Mouse (Mus musculus): ENCODE results near the gene Slc9a5. TPM values are rescaled to one million over a fixed set of nuclear protein-coding genes. Genes with fewer than 3 reads are reported as not detected.

Slc9a5 gene
- polyA plus RNA-seq, 1 experiment: 51.7 TPM

GRCm38 (mm10) chr8:105380308-105380707 lies 31.7 kb downstream of the Slc9a5 start:
- Histone ChIP-seq H3K4me1 (ENCODE audit: control insufficient read depth, insufficient read depth, low read length) (peaks cover 17% of the 10 kb centered on the region), H3K27me3 (ENCODE audit: control insufficient read depth, insufficient read depth, low read length) (no peaks in the 10 kb centered on the region), H3K4me3 (replicated peaks; ENCODE audit: insufficient read depth, low read depth, low read length) (no peak overlapping the region), H3K27ac (ENCODE audit: insufficient read depth, low read length) (no peak overlapping the region)
- 41% methylated on average over 12 of the region's 12 CpGs for WGBS
- DNase-seq: no peak
- TF ChIP-seq CTCF (IDR thresholded peaks at IDR 0.05; ENCODE audit: borderline replicate concordance, insufficient read depth, low read depth, low read length) (no peak), POLR2A (IDR thresholded peaks at IDR 0.05; ENCODE audit: borderline replicate concordance, insufficient read depth, low read length) (no peak)

- 99% methylated on average over 2 of the region's 2 CpGs for WGBS
- no peak overlapping the region for H3K27ac ChIP-seq (ENCODE audit: insufficient read depth, low read length)
- no peak for TF ChIP-seq CTCF (IDR thresholded peaks at IDR 0.05; ENCODE audit: borderline replicate concordance, insufficient read depth, low read depth, low read length)
- TF ChIP-seq POLR2A (IDR thresholded peaks at IDR 0.05; ENCODE audit: borderline replicate concordance, insufficient read depth, low read length): no peak
- DNase-seq: no peak
- H3K4me1 ChIP-seq (ENCODE audit: control insufficient read depth, insufficient read depth, low read length): peaks cover 14% of the 10 kb centered on the region; the same call in 1 of the 2 replicates
- no peaks in the 10 kb centered on the region for H3K27me3 ChIP-seq (ENCODE audit: control insufficient read depth, insufficient read depth, low read length)
- H3K4me3 ChIP-seq (replicated peaks; ENCODE audit: insufficient read depth, low read depth, low read length): no peak overlapping the region
These were observed 35.4 kb downstream of the Slc9a5 start for GRCm38 (mm10) chr8:105384070-105384469.

DNA sequence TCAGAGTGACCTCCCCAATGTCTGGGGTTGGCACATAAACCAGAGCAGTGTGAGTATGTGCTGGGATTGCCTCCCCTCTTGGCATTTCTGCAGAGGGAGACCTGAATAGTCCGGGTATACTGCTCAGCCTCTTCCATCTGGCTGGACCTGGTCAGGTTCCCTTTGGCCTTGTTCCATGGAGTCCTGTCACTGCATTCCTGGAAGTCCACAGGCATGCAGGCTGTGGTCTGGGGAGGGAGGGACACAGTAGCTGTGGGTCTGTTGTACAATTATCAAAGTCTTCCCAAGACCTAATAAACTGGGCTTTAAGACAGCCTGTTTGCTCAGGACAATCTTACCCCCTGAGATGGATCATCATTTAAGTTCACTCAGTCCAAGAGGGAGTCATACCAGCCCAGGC lies 38.5 kb downstream of the Slc9a5 start:
- whole genome bisulfite sequencing: 18% methylated on average over 1 of the region's 1 CpGs
- DNase-seq: peak in 1 of 2 experiments; percentile 49
- Histone ChIP-seq H3K27ac (ENCODE audit: insufficient read depth, low read length) (no peak overlapping the region), H3K4me3 (replicated peaks; ENCODE audit: insufficient read depth, low read depth, low read length) (no peak overlapping the region), H3K4me1 (ENCODE audit: control insufficient read depth, insufficient read depth, low read length) (peaks cover 4% of the 10 kb centered on the region; the same call in 1 of the 2 replicates), H3K27me3 (ENCODE audit: control insufficient read depth, insufficient read depth, low read length) (no peaks in the 10 kb centered on the region; the same call in 1 of the 2 replicates)
- TF ChIP-seq POLR2A (IDR thresholded peaks at IDR 0.05; ENCODE audit: borderline replicate concordance, insufficient read depth, low read length) (no peak), CTCF (IDR thresholded peaks at IDR 0.05; ENCODE audit: borderline replicate concordance, insufficient read depth, low read depth, low read length) (no peak)

DNA sequence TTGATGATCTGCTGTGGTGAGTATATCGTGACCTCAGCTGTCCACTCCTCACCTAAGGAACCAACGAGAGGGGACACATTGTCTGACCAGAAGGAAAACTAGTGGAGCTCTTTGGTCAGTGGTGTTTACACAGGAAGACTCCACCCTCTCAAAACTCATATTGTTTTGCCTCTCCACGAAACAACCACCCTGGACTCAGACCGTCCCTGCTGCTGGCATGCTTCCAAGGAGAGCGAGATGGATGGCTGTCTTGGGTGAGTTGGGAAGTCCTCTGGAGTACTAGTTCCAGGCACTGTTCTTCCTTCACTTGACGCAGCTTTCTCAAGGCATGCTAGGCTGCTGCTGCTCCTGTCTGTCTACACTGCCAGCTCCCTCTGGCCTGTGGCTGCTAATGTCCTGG lies 40.5 kb downstream of the Slc9a5 start:
- no peak for DNase-seq
- H3K4me1 ChIP-seq (ENCODE audit: control insufficient read depth, insufficient read depth, low read length): peaks cover 4% of the 10 kb centered on the region; the same call in 1 of the 2 replicates
- no peak overlapping the region for H3K27ac ChIP-seq (ENCODE audit: insufficient read depth, low read length)
- no peak overlapping the region for H3K4me3 ChIP-seq (replicated peaks; ENCODE audit: insufficient read depth, low read depth, low read length)
- no peaks in the 10 kb centered on the region; the same call in 1 of the 2 replicates for H3K27me3 ChIP-seq (ENCODE audit: control insufficient read depth, insufficient read depth, low read length)
- 69% methylated on average over 6 of the region's 6 CpGs for WGBS
- TF ChIP-seq POLR2A (IDR thresholded peaks at IDR 0.05; ENCODE audit: borderline replicate concordance, insufficient read depth, low read length): no peak

DNA sequence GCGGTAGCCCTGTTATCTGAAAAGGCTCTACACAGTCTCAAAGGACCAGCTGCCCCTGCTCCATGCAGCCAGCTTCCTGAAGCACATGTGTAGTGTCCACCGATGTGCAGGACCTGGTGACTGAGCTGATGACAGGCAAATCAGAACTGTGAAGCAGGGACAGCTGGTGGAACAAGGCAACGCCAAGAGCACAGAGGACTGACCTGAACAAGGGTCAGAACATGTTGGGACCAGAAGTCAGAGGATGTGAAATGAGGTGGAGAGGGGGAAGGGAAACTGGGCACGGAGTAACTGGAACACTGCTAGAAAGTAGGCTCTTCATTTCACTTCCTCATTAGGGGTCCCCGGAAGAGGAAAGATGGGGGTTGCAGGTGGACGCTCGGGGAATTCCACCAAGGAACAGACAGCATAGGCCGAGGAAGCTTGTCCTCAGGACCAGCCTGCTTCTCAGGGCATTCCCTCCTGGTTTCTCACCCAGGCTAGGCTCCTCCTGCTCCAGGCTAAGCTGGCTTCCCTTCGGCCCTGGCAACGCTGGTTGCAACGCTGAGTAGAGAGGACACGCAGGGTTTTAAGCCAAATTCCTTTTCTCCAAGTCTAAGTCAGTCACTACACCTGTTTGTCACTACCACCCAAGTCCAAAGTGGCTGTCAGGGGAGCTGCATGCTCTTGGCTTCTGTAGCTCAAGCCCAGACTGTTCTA lies 44.6 kb downstream of the Slc9a5 start:
- Histone ChIP-seq H3K4me3 (replicated peaks; ENCODE audit: insufficient read depth, low read depth, low read length) (no peak overlapping the region), H3K27me3 (ENCODE audit: control insufficient read depth, insufficient read depth, low read length) (no peaks in the 10 kb centered on the region; the same call in 1 of the 2 replicates)
- WGBS: 70% methylated on average over 12 of the region's 12 CpGs

DNA sequence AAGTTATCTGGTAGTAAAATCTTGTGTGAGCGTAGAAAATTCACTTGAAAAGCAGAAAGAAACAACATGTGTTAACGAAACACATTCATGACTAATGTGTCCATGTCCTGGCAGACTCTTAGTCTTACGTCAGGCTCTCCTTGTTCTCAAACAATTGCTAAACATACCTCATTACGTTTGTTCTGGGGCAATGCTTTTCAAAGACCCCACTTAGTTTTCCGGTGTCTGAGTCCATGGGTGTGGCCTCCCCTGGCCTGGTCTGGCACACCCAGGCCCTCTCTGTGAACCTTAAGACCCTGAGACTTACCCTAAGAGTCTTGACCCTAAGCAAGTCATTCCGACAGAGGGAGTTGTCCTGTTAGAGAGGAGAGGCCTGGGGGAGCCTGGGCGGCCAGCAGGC lies 45.3 kb downstream of the Slc9a5 start:
- Histone ChIP-seq H3K27me3 (ENCODE audit: control insufficient read depth, insufficient read depth, low read length) (no peaks in the 10 kb centered on the region; the same call in 1 of the 2 replicates), H3K4me1 (ENCODE audit: control insufficient read depth, insufficient read depth, low read length) (no peaks in the 10 kb centered on the region), H3K27ac (ENCODE audit: insufficient read depth, low read length) (no peak overlapping the region), H3K4me3 (replicated peaks; ENCODE audit: insufficient read depth, low read depth, low read length) (no peak overlapping the region)
- DNase-seq: no peak
- TF ChIP-seq POLR2A (IDR thresholded peaks at IDR 0.05; ENCODE audit: borderline replicate concordance, insufficient read depth, low read length) (no peak), CTCF (IDR thresholded peaks at IDR 0.05; ENCODE audit: borderline replicate concordance, insufficient read depth, low read depth, low read length) (no peak)
- WGBS: 84% methylated on average over 7 of the region's 7 CpGs

More for the DNA sequence above, 44.6 kb downstream of the Slc9a5 start:
- DNase-seq: no peak
- no peaks in the 10 kb centered on the region for H3K4me1 ChIP-seq (ENCODE audit: control insufficient read depth, insufficient read depth, low read length)
- TF ChIP-seq POLR2A (IDR thresholded peaks at IDR 0.05; ENCODE audit: borderline replicate concordance, insufficient read depth, low read length) (no peak), CTCF (IDR thresholded peaks at IDR 0.05; ENCODE audit: borderline replicate concordance, insufficient read depth, low read depth, low read length) (no peak)
- no peak overlapping the region for H3K27ac ChIP-seq (ENCODE audit: insufficient read depth, low read length)

DNA sequence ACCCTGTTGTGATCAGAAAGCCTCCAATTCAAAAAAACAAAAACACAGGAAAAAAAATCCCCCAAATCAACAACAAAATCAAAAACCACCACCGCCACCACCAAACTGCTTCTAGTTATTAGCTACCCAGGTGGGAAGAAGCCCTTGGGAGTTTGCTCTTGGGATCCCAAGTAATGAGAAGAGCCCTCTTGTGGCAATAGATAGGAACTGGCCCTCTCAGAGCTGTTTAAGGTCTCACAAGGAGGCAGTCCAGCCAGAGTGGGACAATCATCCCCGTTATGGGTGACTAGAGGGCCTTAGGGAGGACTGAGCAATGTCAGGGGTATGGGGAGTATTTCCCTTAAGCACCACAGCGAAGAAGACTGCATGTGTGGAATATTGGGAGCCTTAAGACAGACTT lies 49.1 kb downstream of the Slc9a5 start:
- TF ChIP-seq POLR2A (IDR thresholded peaks at IDR 0.05; ENCODE audit: borderline replicate concordance, insufficient read depth, low read length) (no peak), CTCF (IDR thresholded peaks at IDR 0.05; ENCODE audit: borderline replicate concordance, insufficient read depth, low read depth, low read length) (peak; percentile 62; the same call in 1 of the 2 replicates)
- Histone ChIP-seq H3K27ac (ENCODE audit: insufficient read depth, low read length) (no peak overlapping the region), H3K4me3 (replicated peaks; ENCODE audit: insufficient read depth, low read depth, low read length) (no peak overlapping the region), H3K27me3 (ENCODE audit: control insufficient read depth, insufficient read depth, low read length) (no peaks in the 10 kb centered on the region), H3K4me1 (ENCODE audit: control insufficient read depth, insufficient read depth, low read length) (peaks cover 3% of the 10 kb centered on the region; the same call in 1 of the 2 replicates)
- 38% methylated on average over 3 of the region's 3 CpGs for WGBS
- DNase-seq: peak; percentile 49 to 62

DNA sequence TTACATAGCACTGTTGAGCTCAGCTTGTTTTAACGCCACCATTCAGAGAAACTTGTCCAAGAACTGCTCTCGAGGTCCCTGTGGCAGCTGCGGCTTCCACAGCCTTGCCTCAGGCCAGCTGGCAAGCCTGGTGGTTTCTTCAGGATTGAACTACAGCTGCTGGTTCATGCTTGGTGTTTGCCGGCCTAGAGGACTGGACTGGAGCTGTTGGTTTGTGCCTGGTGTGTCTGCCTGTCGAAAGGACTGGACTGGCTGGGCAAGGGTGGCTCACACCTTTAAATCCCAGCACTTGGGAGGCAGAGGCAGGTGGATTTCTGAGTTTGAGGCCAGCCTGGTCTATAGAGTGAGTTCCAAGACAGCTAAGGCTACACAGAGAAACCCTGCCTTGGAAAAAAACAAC lies 51.4 kb downstream of the Slc9a5 start:
- Histone ChIP-seq H3K27ac (ENCODE audit: insufficient read depth, low read length) (no peak overlapping the region), H3K4me1 (ENCODE audit: control insufficient read depth, insufficient read depth, low read length) (peaks cover 3% of the 10 kb centered on the region; the same call in 1 of the 2 replicates), H3K4me3 (replicated peaks; ENCODE audit: insufficient read depth, low read depth, low read length) (no peak overlapping the region), H3K27me3 (ENCODE audit: control insufficient read depth, insufficient read depth, low read length) (no peaks in the 10 kb centered on the region)
- no peak for TF ChIP-seq POLR2A (IDR thresholded peaks at IDR 0.05; ENCODE audit: borderline replicate concordance, insufficient read depth, low read length)
- no peak for TF ChIP-seq CTCF (IDR thresholded peaks at IDR 0.05; ENCODE audit: borderline replicate concordance, insufficient read depth, low read depth, low read length)
- WGBS: 68% methylated on average over 5 of the region's 5 CpGs
- no peak for DNase-seq
